Mouse (Mus musculus) kidney, postnatal 0 days (tissue): Measurements from ENCODE around the gene Sfxn5. TPM values are rescaled to one million over a fixed set of nuclear protein-coding genes. Genes with fewer than 3 reads are reported as not detected.

Source experiments
- ATAC-seq: fragments of 200-750 bp; cut with Nextera tagmentation; replicated peaks from 2 replicates; pipeline ENCODE4 v1.8.0; 2017; ENCODE audit warnings: low read depth, moderate number of reproducible peaks, moderate TSS enrichment, moderate library complexity; ENCODE audit not compliant: low FRiP score
- DNase-seq: peaks from one replicate; pipeline ENCODE4 v3.0.0-alpha.2; 2016; ENCODE audit warnings: low spot score
- H3K27ac ChIP-seq: fragments of 300-500 bp; sonication (generic); 2 replicates; pipeline ENCODE4 v1.5.1; 2014; ENCODE audit warnings: mild to moderate bottlenecking
- H3K27me3 ChIP-seq: fragments of 300-500 bp; sonication (generic); 2 replicates; pipeline ENCODE4 v1.6.1; 2014; ENCODE audit warnings: low read length, mixed read lengths; ENCODE audit not compliant: insufficient read depth
- H3K36me3 ChIP-seq: fragments of 300-500 bp; sonication (generic); 2 replicates; pipeline ENCODE4 v1.6.1; 2014; ENCODE audit warnings: low read length, mixed read lengths; ENCODE audit not compliant: insufficient read depth
- H3K4me1 ChIP-seq: fragments of 300-500 bp; sonication (generic); replicated peaks from 2 replicates; pipeline ENCODE4 v1.6.1; 2014; ENCODE audit warnings: antibody characterized with exemption, low read length, mixed read lengths; ENCODE audit not compliant: insufficient read depth
- H3K4me2 ChIP-seq: fragments of 300-500 bp; sonication (generic); 2 replicates; pipeline ENCODE4 v1.6.1; 2014; ENCODE audit warnings: mild to moderate bottlenecking, low read length, moderate library complexity, mixed read lengths
- H3K4me3 ChIP-seq: fragments of 300-500 bp; sonication (generic); replicated peaks from 2 replicates; pipeline ENCODE4 v1.5.1; 2014; ENCODE audit warnings: low read depth, low read length
- H3K9ac ChIP-seq: fragments of 300-500 bp; sonication (generic); 2 replicates; pipeline ENCODE4 v1.6.1; 2014; ENCODE audit warnings: low read depth, low read length
- H3K9me3 ChIP-seq: fragments of 300-500 bp; sonication (generic); replicated peaks from 2 replicates; pipeline ENCODE4 v1.6.1; 2016; ENCODE audit warnings: low read length, inconsistent platforms, mixed read lengths
- CTCF ChIP-seq: IDR thresholded peaks from 2 replicates; pipeline ENCODE4 v1.5.1; 2016; ENCODE audit warnings: antibody characterized with exemption, low read depth, mild to moderate bottlenecking, moderate library complexity
- WGBS: fragments of 180-500 bp; shearing (Covaris S2); extraction: QIAGEN DNeasy Blood & Tissue Kit; methylation state at CpG from one replicate; pipeline ENCODE4 v1.1.7; 2014; 5-methylcytosine and 5-hydroxymethylcytosine counted together
- polyA plus RNA-seq: library from polyadenylated mRNA; unstranded; fragments of >200 nt; fragmentation: Nextera tagmentation; extraction: Ambion mirVana; gene quantifications from 2 replicates; pipeline ENCODE4 v1.2.1, GENCODE M21; 2015

The Sfxn5 gene
- polyA plus RNA-seq: 12.9 and 15.7 TPM in 2 replicates

GRCm38 (mm10) chr6:85333000-85333669 lies at the start of gene Sfxn5:
Gene Sfxn5 (minus strand): TSS chr6:85333422.
- Histone ChIP-seq H3K27me3 (no peaks in the 10 kb centered on the region), H3K4me1 (no peaks in the 10 kb centered on the region; the same call in 1 of the 2 replicates), H3K27ac (peak within 1 kb of the TSS; percentile 93), H3K36me3 (0 out of 2 replicates have a peak, but pooled peaks cover 10% of the 10 kb centered on the region), H3K4me2 (peak within 1 kb of the TSS; percentile 99), H3K9me3 (no peaks in the 10 kb centered on the region), H3K4me3 (peak within 1 kb of the TSS; percentile 79), H3K9ac (peak within 1 kb of the TSS; percentile 83)
- ATAC-seq (peak; percentile 96), DNase-seq (peak; percentile 98)
- WGBS: under 1% methylated on average over 49 of the region's 49 CpGs
- TF ChIP-seq CTCF: peak; percentile 1; the same call in 1 of the 2 replicates

- no peak overlapping the region for H3K9ac ChIP-seq
- ATAC-seq: no peak
- H3K27ac ChIP-seq: no peak overlapping the region
- no peaks in the 10 kb centered on the region for H3K9me3 ChIP-seq
- WGBS: 74% methylated on average over 2 of the region's 2 CpGs
- H3K36me3 ChIP-seq: no peaks in the 10 kb centered on the region
- no peak overlapping the region for H3K4me3 ChIP-seq
- peaks cover 5% of the 10 kb centered on the region for H3K4me1 ChIP-seq
- H3K4me2 ChIP-seq: no peak overlapping the region
- DNase-seq: no peak
- no peak for TF ChIP-seq CTCF
- no peaks in the 10 kb centered on the region for H3K27me3 ChIP-seq
Measured at GRCm38 (mm10) chr6:85382791-85383190, 49.6 kb upstream of the Sfxn5 start.

- H3K27ac ChIP-seq: no peak overlapping the region
- TF ChIP-seq CTCF: no peak
- DNase-seq (no peak), ATAC-seq (no peak)
- no peak overlapping the region for H3K4me3 ChIP-seq
- H3K4me1 ChIP-seq: peaks cover 5% of the 10 kb centered on the region
- H3K4me2 ChIP-seq: no peak overlapping the region
- no peaks in the 10 kb centered on the region for H3K9me3 ChIP-seq
- H3K9ac ChIP-seq: no peak overlapping the region
- H3K27me3 ChIP-seq: no peaks in the 10 kb centered on the region
- WGBS: 88% methylated on average over 10 of the region's 10 CpGs
- no peaks in the 10 kb centered on the region for H3K36me3 ChIP-seq
Measured at GRCm38 (mm10) chr6:85381648-85382020, 48.4 kb upstream of the Sfxn5 start.

DNA sequence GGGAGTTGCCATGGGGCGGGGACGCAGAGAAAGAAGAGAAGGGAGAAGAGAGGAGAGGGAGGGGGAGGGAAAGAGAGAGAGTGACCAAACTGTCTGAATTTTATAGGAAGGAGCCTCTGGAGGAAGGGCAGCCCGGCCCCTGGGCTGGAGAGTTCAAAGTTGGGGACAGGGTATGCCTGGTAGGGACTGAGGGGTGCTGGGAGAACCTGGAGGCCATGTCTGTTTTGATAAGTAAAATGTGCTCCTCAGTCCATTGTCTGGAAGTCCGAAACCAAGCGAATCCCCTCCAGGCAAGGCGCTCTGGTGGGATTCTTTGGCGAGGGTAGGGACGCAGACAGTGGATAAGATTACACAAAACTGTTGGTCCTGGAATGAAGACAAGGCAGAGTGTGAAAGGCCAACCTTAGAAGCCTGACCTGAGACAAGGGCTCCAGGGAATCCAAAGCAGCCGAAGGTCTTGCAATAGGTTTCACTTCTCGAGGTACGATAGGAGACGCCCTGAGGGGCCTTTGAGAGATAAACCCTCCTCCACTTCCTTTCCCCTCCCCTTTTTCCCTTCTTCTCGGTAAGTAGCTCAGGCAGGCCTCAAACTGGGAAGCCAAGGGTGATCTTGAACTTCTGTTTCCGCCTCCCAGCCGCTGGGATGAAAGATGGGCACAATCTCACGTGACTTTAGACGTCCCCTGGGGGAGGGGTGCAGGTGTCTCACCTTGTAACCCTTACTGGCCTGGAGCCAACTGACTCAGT lies 47.9 kb upstream of the Sfxn5 start:
- Histone ChIP-seq H3K27me3 (no peaks in the 10 kb centered on the region), H3K4me3 (no peak overlapping the region), H3K4me1 (peaks cover 5% of the 10 kb centered on the region), H3K27ac (peak overlapping the region; percentile 66), H3K36me3 (no peaks in the 10 kb centered on the region), H3K9ac (peak overlapping the region; percentile 18; the same call in 1 of the 2 replicates), H3K9me3 (no peaks in the 10 kb centered on the region), H3K4me2 (peak overlapping the region; percentile 41)
- peak; percentile 82; the same call in 1 of the 2 replicates for ATAC-seq
- 21% methylated on average over 17 of the region's 17 CpGs for WGBS
- DNase-seq: peak; percentile 59
- no peak for TF ChIP-seq CTCF

DNA sequence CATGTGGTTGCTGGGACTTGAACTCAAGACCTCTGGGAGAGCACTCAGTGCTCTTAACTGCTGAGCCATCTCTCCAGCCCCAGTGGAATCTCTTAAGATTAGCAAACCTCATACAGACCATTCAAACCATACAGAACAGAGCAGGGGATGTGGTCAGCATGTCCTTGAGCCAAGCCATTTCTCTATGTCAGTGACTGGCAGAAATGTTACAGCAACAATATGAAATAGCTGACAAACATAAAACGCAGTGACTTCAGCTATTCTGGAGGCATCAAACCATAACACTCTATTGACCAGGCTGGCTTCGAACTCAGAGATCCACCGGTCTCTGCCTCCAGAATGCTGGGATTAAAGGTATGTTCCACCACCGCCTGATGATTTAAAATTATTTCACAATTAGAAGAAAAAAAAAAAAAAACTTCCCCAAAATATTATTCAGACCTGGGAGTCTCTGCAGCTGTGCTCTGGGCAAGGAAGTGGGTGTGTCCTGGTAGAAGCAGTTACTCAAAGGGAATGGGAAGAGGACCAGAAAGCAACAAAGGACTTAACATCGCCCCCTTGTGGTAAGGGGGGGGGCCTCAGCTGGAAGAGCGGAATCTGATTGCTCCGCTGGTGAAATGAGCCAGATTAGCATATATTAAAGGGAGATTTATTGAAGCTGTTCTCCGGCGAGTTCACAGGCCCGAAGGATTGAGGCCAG lies 47.1 kb upstream of the Sfxn5 start:
- Histone ChIP-seq H3K9ac (no peak overlapping the region), H3K27ac (no peak overlapping the region), H3K36me3 (no peaks in the 10 kb centered on the region), H3K9me3 (no peaks in the 10 kb centered on the region), H3K27me3 (no peaks in the 10 kb centered on the region), H3K4me1 (peaks cover 5% of the 10 kb centered on the region), H3K4me3 (no peak overlapping the region), H3K4me2 (peak overlapping the region; percentile 41)
- peak; percentile 98 for DNase-seq
- TF ChIP-seq CTCF: peak; percentile 94
- ATAC-seq: peak; percentile 89
- WGBS: 25% methylated on average over 10 of the region's 10 CpGs

DNA sequence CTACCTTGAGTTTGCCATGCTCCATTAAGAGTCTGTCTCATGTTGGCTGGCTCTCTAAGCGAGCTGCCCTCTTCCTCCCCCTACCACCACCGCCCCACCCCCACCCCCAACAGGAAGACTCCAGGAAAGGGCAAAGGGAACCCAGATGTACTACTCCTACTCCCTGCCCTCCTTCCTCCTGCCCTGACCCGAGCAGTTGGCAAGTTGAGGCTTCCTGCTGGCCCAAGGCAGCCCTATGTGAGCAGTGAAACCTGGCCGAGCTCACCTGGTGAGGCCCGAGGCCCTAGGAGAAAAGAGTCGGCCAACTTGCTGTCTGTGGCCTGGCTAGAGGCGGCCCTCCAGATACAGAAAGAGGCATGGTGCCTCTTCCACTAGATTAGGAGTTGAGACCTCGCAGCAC lies 45.4 kb upstream of the Sfxn5 start:
- Histone ChIP-seq H3K9ac (no peak overlapping the region), H3K4me2 (no peak overlapping the region), H3K27me3 (no peaks in the 10 kb centered on the region), H3K4me1 (peaks cover 8% of the 10 kb centered on the region), H3K27ac (peak overlapping the region; percentile 69), H3K36me3 (no peaks in the 10 kb centered on the region), H3K4me3 (no peak overlapping the region), H3K9me3 (no peaks in the 10 kb centered on the region)
- TF ChIP-seq CTCF: no peak
- ATAC-seq: no peak
- 44% methylated on average over 8 of the region's 8 CpGs for WGBS
- no peak for DNase-seq
